ENCODE assay signal across 30 mouse cellular contexts in the genomic region with DNA sequence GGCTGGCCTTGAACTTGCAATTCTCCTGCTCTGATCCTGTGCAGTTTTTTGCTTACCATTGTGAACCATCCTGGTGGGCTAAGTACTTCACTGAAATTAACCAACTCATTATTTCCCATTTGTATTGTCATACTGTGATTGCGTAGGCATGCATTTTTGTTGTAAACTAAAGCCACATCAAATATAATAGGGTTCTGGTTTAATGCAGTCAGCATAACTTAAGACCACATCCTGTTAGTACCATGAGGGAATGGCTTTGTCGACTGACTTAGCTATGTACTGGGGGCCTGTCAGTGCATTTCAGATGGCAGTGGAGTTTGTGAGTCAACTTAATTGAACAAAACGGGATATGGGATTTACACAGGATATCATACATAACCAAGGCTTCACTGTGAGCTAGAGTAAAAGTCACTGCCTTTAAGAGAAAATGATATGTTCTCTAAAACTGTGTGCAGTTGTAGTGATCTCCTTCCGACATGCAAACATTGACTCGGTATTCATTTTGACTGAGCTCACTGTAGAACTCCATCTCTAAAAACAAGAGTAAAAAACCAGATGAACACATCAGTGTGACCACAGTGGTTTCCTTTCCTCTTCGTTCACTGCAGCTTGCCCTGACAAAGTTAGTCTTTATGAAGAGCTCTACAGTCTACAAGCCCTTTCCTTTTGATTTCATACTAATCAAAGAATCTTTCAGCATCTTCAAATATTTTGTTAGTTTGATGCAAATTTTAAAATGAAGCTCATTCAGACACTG. TPM values are rescaled to one million over a fixed set of nuclear protein-coding genes. Genes with fewer than 3 reads are reported as not detected.
DNase-seq lines count a peak whose midpoint lies in the region; ATAC-seq lines count a peak whose summit lies in the region.
"Had no signal": no experiment of that assay in that cellular context is flagged by ENCODE, and none has a peak within 500 bp of the region (broad histone marks: within the 10 kb centered on the region; RNA-seq: fewer than 3 reads in every experiment).

No protein-coding gene starts in this region.

- peak; percentile 95 for ATAC-seq in activated CD4-positive, CD25-positive, alpha-beta regulatory T cell, adult 4 months
- ATAC-seq: intestine, embryonic 16.5 days; liver, embryonic 12.5 days; midbrain, embryonic 16.5 days had no signal

- H3K27me3 ChIP-seq in megakaryocyte, embryonic 14.5 days (replicated peaks) = peaks cover 6% of the 10 kb centered on the region
- H3K27me3 ChIP-seq: forebrain, embryonic 12.5 days; hindbrain, embryonic 15.5 days; limb, embryonic 13.5 days; liver, embryonic 12.5 days; neural tube, embryonic 15.5 days; stomach, embryonic 15.5 days had no signal

- peaks cover 7% of the 10 kb centered on the region for H3K36me3 ChIP-seq in megakaryocyte, embryonic 14.5 days (replicated peaks; ENCODE audit: low read length)
- H3K36me3 ChIP-seq: embryonic facial prominence, embryonic 13.5 days; forebrain, embryonic 12.5 days; hindbrain, embryonic 15.5 days; limb, embryonic 13.5 days; liver, embryonic 12.5 days; neural tube, embryonic 15.5 days; stomach, embryonic 15.5 days had no signal

- peaks cover 5% of the 10 kb centered on the region; the same call in 1 of the 2 replicates for H3K4me1 ChIP-seq in megakaryocyte, embryonic 14.5 days
- H3K4me1 ChIP-seq: embryonic facial prominence, embryonic 13.5 days; forebrain, embryonic 12.5 days; hindbrain, embryonic 15.5 days; limb, embryonic 13.5 days; liver, embryonic 12.5 days; neural tube, embryonic 15.5 days; stomach, embryonic 15.5 days had no signal

- no peaks in the 10 kb centered on the region for H3K9me3 ChIP-seq in megakaryocyte, embryonic 14.5 days
- H3K9me3 ChIP-seq: embryonic facial prominence, embryonic 13.5 days; forebrain, embryonic 12.5 days; hindbrain, embryonic 15.5 days; limb, embryonic 13.5 days; liver, embryonic 12.5 days; neural tube, embryonic 15.5 days; stomach, embryonic 15.5 days had no signal

- peak; percentile 4 for DNase-seq in thymus, postnatal 14 days
- no peak for DNase-seq in thymus, adult 18-20 months
- DNase-seq in left cerebral cortex, postnatal 10 days (ENCODE audit: extremely low spot score in 1 of 2, low spot score in 2 of 2) = no peak
- no peak for DNase-seq in embryo, embryonic 11 days
- DNase-seq in right cerebral cortex, postnatal 10 days (ENCODE audit: low spot score in 2 of 2) = no peak
- DNase-seq in spleen, postnatal 4 days (ENCODE audit: low spot score in 2 of 2) = no peak
- DNase-seq: adrenal gland, adult 8-10 months; cerebellum, adult 11-12 months; cerebellum, postnatal 10 days; gastrocnemius, postnatal 10 days; heart, adult 11 months; kidney, adult 9 months; kidney, postnatal 25 days; layer of hippocampus, postnatal 36 days; lung, adult 18-20 months; right cerebral cortex, postnatal 25 days; spleen, adult 18-20 months had no signal

- intact Hi-C loops in left cerebral cortex, postnatal 10 days (cut with DNase I) = no loop called here

- H3K4me3 ChIP-seq in megakaryocyte, embryonic 14.5 days (replicated peaks) = peak overlapping the region; percentile 42
- H3K4me3 ChIP-seq: embryonic facial prominence, embryonic 13.5 days; erythroblast, embryonic 14.5 days; forebrain, embryonic 12.5 days; hindbrain, embryonic 15.5 days; limb, embryonic 13.5 days; liver, embryonic 12.5 days; myocyte; neural tube, embryonic 15.5 days; stomach, embryonic 15.5 days had no signal

RNA-seq across cellular contexts. Expression of a gene that starts 33.6 kb away (rescaled TPM):
- polyA plus RNA-seq in activated CD4-positive, CD25-positive, alpha-beta regulatory T cell, adult 4 months (2017; shearing (Covaris generic)) = 10 to 100 TPM in 1 of 2 experiments, 1 to 10 TPM in 1; 9.8 to 11.1 TPM
- 3.5 and 3.7 TPM in 2 replicates for polyA plus RNA-seq in megakaryocyte, embryonic 14.5 days (2012; ENCODE audit: insufficient read depth, low replicate concordance)
- 1 to 10 TPM in 1 of 2 experiments, under 1 TPM in 1; 0.97 to 1.7 TPM for total RNA-seq in left cerebral cortex, postnatal 10 days (2021)
- polyA plus RNA-seq: myocyte had no signal
